Comparison of ENCODE assay signal across 9 mouse cellular contexts in the genomic region with DNA sequence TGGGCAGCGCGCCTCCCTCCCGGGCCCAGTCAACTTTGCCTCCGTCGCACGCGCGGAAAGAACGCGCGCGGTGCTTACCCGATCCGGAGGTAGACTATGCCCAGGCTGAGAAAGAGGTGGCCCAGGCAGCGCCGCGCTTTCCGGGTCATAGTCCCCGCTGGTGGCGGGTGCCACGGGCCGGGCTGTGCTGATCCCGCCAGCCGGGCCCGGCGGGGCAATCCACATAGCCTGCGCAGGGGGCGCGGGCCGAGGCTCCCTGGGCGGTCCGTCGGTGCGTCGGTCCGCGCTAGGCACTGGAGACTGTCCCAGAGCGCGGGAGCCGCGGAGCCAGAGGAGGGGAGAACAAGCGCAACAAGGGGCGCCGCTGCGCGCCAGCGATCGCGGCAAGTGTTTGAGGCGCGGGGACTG. TPM values are rescaled to one million over a fixed set of nuclear protein-coding genes. Genes with fewer than 3 reads are reported as not detected.
A peak's percentile ranks its signal among the peaks of the same experiment; 100 is the strongest.
DNase-seq lines count a peak whose midpoint lies in the region; ATAC-seq and TF ChIP-seq lines count a peak whose summit lies in the region.
"Had no signal": no experiment of that assay in that cellular context is flagged by ENCODE, and none has a peak within 500 bp of the region (broad histone marks: within the 10 kb centered on the region; RNA-seq: fewer than 3 reads in every experiment).

A gene (minus strand): TSS at position 403 of the 408 bp plus-strand sequence.

- H3K4me1 ChIP-seq in kidney, adult 2 months (ENCODE audit: control insufficient read depth, insufficient read depth, low read length), result no peaks in the 10 kb centered on the region
- peaks cover 6% of the 10 kb centered on the region; the same call in 1 of the 2 replicates for H3K4me1 ChIP-seq in embryonic facial prominence, embryonic 11.5 days (ENCODE audit: control insufficient read depth, insufficient read depth, low read length)
- no peaks in the 10 kb centered on the region; the same call in 1 of the 2 replicates for H3K4me1 ChIP-seq in liver, embryonic 16.5 days (ENCODE audit: control insufficient read depth, low read depth, low read length)

- no peak for TF ChIP-seq POLR2A in kidney, adult 2 months (IDR thresholded peaks at IDR 0.05; ENCODE audit: low read depth, low read length)

- H3K36me3 ChIP-seq in kidney, adult 2 months (ENCODE audit: control insufficient read depth, insufficient read depth, low read length), result no peaks in the 10 kb centered on the region
- no peaks in the 10 kb centered on the region for H3K36me3 ChIP-seq in embryonic facial prominence, embryonic 11.5 days (replicated peaks; ENCODE audit: control insufficient read depth, insufficient read depth, low read depth, low read length)
- no peaks in the 10 kb centered on the region for H3K36me3 ChIP-seq in liver, embryonic 16.5 days (ENCODE audit: control insufficient read depth, insufficient read depth)

- H3K4me2 ChIP-seq in embryonic facial prominence, embryonic 11.5 days (ENCODE audit: low read depth, low read length), result peak within 1 kb of the TSS; percentile 93
- peak within 1 kb of the TSS; percentile 54 for H3K4me2 ChIP-seq in liver, embryonic 16.5 days (ENCODE audit: low read depth, low read length)

- DNase-seq in kidney, adult 2 months, result peak; percentile 24
- DNase-seq in kidney, adult 11 months, result no peak
- peak; percentile 26 for DNase-seq in WW6 (ENCODE audit: low read depth, low spot score)
- peak; percentile 22 for DNase-seq in embryonic facial prominence, embryonic 11.5 days (ENCODE audit: low spot score)
- DNase-seq in kidney, adult 9 months, result peak; percentile 3
- DNase-seq in testis, postnatal 10 days (ENCODE audit: low spot score), result peak; percentile 39
- DNase-seq in MN1 (ENCODE audit: low spot score), result no peak

- H3K27ac ChIP-seq in kidney, adult 2 months (ENCODE audit: insufficient read depth, low read depth, low read length), result no peak within 1 kb of the TSS
- no peak within 1 kb of the TSS for H3K27ac ChIP-seq in embryonic facial prominence, embryonic 11.5 days (replicated peaks; ENCODE audit: low read depth, low read length)
- no peak within 1 kb of the TSS for H3K27ac ChIP-seq in liver, embryonic 16.5 days (ENCODE audit: low read length)

- H3K27me3 ChIP-seq in kidney, adult 2 months (replicated peaks; ENCODE audit: control insufficient read depth, insufficient read depth, low read length), result no peaks in the 10 kb centered on the region
- H3K27me3 ChIP-seq in embryonic facial prominence, embryonic 11.5 days (ENCODE audit: control insufficient read depth, insufficient read depth, low read length), result peaks cover 53% of the 10 kb centered on the region
- peaks cover 54% of the 10 kb centered on the region for H3K27me3 ChIP-seq in liver, embryonic 16.5 days (ENCODE audit: control insufficient read depth, insufficient read depth, low read depth, low read length)

- H3K9ac ChIP-seq in embryonic facial prominence, embryonic 11.5 days (replicated peaks; ENCODE audit: low read length), result peak within 1 kb of the TSS; percentile 32
- no peak within 1 kb of the TSS for H3K9ac ChIP-seq in liver, embryonic 16.5 days (ENCODE audit: low read depth, low read length)

- peak; percentile 33; the same call in 1 of the 2 replicates for ATAC-seq in embryonic facial prominence, embryonic 11.5 days (replicated peaks; ENCODE audit: insufficient number of reproducible peaks, low FRiP score, low TSS enrichment, low read depth)
- ATAC-seq in liver, embryonic 16.5 days (ENCODE audit: low read depth), result no peak

- TF ChIP-seq CTCF in kidney, adult 2 months (conservative IDR thresholded peaks at IDR 0.05; ENCODE audit: insufficient read depth, insufficient read length, low read depth, low read length), result no peak

- peak within 1 kb of the TSS; percentile 3; the same call in 1 of the 2 replicates for H3K4me3 ChIP-seq in kidney, adult 2 months (ENCODE audit: insufficient read depth, low read depth, low read length)
- peak within 1 kb of the TSS; percentile 53 for H3K4me3 ChIP-seq in embryonic facial prominence, embryonic 11.5 days (ENCODE audit: low read depth, low read length)
- H3K4me3 ChIP-seq in liver, embryonic 16.5 days (ENCODE audit: low read depth, low read length), result peak within 1 kb of the TSS; percentile 43

- H3K9me3 ChIP-seq in embryonic facial prominence, embryonic 11.5 days (replicated peaks; ENCODE audit: control insufficient read depth, low read length), result no peaks in the 10 kb centered on the region
- H3K9me3 ChIP-seq in liver, embryonic 16.5 days (replicated peaks; ENCODE audit: control insufficient read depth, low read length), result no peaks in the 10 kb centered on the region

- WGBS in kidney, adult 2 months, result under 1% methylated on average over 51 of the region's 51 CpGs
- WGBS in embryonic facial prominence, embryonic 11.5 days, result under 1% methylated on average over 50 of the region's 51 CpGs
- WGBS in liver, embryonic 16.5 days (ENCODE audit: insufficient replicate concordance), result 1% methylated on average over 49 of the region's 51 CpGs

RNA-seq across cellular contexts. Expression of the gene that starts here (rescaled TPM):
- 0.03 and 0.05 TPM in 2 replicates for polyA plus RNA-seq in kidney, adult 2 months (2012; rRNA removed)
- 0.82 and 1.3 TPM in 2 replicates for polyA plus RNA-seq in embryonic facial prominence, embryonic 11.5 days (2014; fragmentation: Nextera tagmentation; extraction: Ambion mirVana)
- not detected in 2 replicates for polyA plus RNA-seq in liver, embryonic 16.5 days (2015; fragmentation: Nextera tagmentation; extraction: Ambion mirVana)
- polyA plus RNA-seq: liver, adult 2 months had no signal

Comparison
In these comparisons a context has a peak if more than half of its experiments do, and no peak if none do; other contexts are left out.
1. DNase-seq: peak in WW6 (single experiment), embryonic facial prominence, embryonic 11.5 days (single experiment), kidney, adult 9 months (single experiment) and testis, postnatal 10 days (single experiment); none in kidney, adult 11 months (single experiment) and MN1 (single experiment).
2. Peak in DNase-seq and H3K4me3 ChIP-seq in kidney, adult 2 months; RNA of the gene not detected or under 1 TPM.
3. H3K4me3 ChIP-seq: peak in every context shown above with its lines; median percentile 53 in embryonic facial prominence, embryonic 11.5 days; 43 in liver, embryonic 16.5 days; 3 in kidney, adult 2 months.